Mouse (Mus musculus) cerebellum, adult 11 months (tissue): ENCODE measurements at regions not wholly inside any gene's neighbourhood (a gene's known extent, or its start where the extent isn't known, plus 50 kb on each side); places are given as distances from the start of the nearest gene placed in this dataset.

Experiments used
- DNase-seq: peaks from one replicate; pipeline ENCODE4 v3.0.0; 2022

GRCm38 (mm10) chr8:8037929-8038328, 623.1 kb downstream of the Efnb2 start:
- DNase-seq = no peak

DNA sequence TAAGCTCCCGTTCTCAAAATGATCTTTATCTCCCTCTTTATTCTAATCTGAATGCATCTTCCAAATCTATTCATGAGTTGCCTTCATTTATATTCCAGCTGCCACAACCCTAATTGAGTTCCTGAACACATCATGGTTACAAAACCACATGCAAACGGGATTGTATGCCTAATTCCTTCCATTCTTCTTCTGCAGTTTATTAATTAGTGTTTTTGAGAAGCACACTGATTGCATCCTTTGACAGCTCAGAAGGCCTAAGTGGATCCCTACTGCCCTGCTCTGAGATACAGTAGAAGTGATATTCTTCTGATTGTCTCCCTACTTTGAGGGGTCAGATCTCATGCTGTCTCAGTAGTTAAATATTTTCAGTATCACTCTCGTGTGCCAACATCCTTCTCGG, 649.9 kb downstream of the Efnb2 start:
- no peak for DNase-seq

DNA sequence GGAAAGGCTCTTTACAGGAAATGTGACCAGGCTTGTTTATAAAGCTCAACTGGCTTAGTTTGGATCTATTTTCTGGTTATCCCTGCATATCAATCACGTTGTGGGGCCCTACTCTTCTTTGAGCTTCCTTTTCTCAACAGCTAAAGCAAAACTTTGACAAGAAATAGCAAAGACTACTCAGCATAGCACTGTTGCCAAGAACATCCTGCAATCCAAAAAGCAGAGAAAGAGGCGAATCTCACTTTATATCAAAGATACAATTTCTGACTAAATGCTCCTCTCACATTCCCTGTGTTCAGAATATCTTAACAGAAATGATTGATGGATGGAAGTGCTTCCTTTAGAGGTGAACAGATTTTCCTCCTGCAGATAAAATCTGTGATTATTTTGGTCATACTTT, 666.1 kb downstream of the Efnb2 start:
- no peak for DNase-seq

DNA sequence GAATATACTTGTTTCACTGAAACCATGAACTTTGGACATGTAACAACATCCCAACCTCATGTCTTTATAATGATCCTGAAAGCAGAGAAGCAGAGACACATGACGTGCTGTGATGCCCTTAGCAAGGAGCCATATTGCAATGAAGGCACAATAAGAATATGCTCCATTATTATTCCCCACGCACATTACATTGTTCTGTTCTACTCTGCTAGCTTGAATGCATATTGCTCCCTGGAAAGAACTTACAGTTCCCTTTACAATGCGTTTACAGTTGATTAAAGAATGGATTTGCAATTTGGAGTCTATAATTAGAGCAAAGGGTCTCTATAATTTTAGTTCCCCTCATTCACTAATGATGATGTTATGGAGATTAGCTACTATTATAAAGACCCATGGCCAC, 672.2 kb downstream of the Efnb2 start:
- DNase-seq = no peak

GRCm38 (mm10) chr8:7977020-7977419, 684.0 kb downstream of the Efnb2 start:
- no peak for DNase-seq

- no peak for DNase-seq
Observed at GRCm38 (mm10) chr8:7973791-7974190, 687.3 kb downstream of the Efnb2 start.

GRCm38 (mm10) chr8:7964276-7964675, 696.8 kb downstream of the Efnb2 start:
- DNase-seq = no peak

DNA sequence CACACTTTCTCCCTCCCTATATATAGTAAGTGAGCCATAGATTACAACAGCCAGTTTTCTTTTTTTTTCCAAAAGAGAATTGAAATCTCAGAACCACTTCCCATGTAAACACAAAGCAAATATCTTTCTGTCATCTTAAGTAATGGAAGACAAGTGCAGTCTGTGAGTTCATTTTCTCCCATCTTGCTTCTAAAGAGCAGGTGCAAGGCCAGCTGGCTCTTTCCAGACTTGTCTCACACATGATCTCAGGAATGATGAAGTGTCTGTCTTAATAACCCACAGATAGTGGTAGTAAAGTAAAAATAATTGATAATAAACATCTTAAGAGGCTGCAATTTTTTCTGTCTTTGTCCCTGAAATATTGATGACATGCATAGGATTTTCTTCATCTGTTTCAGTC, 704.3 kb downstream of the Efnb2 start:
- DNase-seq = no peak

GRCm38 (mm10) chr8:7954851-7955250, 706.2 kb downstream of the Efnb2 start:
- no peak for DNase-seq

DNA sequence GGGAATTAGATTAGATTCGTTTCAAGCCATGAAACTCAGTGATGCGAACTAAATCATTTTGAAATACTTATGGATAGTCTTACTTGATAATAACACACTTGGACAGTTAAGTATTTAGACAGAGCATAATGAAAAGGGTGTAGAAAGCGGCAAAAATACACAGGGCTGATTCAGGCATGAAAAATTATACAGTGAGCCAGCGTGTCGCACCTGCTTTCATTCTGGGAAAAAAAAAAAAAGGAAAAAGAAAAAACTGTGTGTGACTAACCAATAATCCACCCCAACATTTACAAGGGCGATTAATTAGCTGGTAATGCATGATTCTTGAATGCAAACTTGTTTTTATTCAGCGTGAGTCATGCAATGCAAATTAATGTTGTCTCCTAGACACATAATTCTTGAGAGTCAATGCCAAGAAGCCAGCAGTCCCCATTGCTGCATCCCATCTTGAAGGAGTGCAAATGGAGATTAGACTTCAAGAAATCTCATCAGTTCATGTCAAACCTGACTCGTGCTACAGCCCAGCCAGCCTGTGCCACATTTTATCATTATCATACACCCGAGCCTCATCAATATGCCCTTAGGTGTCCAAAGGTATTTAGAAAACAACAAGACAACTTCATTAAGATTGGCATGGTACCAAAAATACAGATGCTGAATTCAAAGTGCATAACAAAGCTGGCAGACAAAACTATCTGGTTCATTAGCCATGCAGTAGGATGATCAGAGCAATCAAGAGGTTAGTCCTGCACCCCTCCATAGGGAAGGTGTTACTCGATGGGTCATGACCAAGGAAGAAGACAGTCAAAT, 714.9 kb downstream of the Efnb2 start:
- DNase-seq = no peak

DNA sequence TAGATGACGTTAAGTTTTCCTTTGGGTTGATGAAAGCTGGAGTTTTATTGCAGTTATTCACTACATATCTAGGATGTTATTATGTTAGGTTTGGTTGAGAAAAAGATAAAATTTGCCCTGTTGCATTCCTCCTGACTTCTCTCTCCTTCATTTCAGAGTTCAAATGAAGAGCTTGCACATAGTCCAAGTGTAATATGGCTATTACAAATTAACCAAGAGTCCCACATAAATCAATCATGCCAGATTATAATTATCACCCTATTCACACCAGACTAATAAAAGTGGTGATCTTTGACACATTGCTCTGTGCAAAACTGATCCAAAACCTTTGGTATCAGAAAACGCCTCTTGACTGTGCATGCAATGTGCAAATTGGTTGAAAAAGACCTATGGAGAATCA, 724.4 kb downstream of the Efnb2 start:
- no peak for DNase-seq

DNA sequence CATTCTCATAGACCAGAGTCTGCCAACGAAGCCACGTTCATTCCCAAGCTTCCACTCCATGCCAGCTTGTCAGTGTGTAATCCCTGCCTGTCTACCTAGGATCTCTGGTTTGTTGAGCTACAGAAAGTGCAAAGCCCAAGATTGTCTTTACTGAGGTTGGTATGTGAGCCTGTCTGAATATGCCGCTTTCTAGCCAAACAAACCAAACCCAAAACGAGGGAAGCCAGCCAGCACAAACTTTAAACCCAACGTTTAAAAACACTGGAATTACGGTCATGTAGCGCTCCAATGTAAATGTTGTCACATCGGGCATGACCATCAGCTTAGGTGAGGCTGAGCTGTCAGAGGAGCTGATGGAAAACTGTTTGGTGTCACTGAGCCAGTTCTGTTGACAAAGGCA, 741.6 kb downstream of the Efnb2 start:
- DNase-seq = no peak

DNA sequence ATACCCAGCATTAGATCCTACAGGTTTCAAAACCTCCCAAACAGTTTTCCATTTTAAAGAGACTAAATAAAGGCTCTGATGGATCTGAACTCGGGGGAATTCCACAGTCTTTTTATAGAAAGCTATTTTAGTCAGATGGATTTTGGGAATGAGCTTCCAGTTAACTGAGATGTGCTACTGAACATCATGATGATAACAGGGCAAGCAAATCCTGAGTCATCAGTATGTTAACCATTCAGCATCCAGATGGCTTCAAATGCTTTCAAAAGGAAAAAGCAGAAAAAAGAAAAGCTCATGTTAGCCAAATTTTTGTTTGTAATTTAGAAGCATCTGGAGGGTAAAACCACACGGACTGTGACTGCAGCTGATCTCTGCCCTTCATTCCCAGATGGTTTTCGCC, 766.7 kb downstream of the Efnb2 start:
- DNase-seq = no peak

DNA sequence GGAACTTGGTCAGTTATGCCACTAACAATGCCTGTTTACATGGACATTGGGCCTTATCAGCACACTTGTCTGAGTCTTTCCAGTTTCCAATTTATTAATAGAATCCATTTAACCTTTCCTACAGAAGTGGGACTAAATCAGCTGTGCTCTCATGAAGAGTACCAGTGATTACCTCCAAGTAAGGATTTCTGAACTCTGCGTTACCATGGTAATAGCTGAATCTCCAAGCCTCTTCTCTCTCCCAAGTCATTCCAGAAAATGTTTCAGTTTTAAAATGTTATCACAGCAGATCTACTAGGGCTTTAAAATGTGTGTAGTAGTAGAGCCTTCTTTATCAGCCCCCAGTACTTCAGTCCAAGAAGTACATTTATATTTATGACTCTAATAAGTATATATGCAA, 807.9 kb downstream of the Efnb2 start:
- no peak for DNase-seq

DNA sequence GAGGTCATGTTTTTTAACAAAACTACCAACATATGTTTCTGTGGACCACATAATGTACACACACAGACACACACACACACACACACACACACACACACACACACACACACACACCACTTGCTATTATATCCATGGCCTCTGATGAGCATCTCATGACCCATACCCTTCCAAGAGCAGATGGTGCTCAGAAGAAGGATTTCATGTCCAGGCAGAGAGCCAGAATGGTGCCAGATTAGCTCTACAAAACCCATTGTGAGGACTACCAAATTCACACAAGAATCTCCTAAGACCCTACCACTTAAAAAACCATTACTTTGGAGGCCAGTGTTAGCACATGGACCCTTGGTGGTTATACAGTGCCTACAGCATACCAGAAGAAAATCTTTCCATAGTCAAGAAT, 810.5 kb downstream of the Efnb2 start:
- no peak for DNase-seq

- DNase-seq = no peak
Observed at GRCm38 (mm10) chr8:7831948-7832347, 829.1 kb downstream of the Efnb2 start.

DNA sequence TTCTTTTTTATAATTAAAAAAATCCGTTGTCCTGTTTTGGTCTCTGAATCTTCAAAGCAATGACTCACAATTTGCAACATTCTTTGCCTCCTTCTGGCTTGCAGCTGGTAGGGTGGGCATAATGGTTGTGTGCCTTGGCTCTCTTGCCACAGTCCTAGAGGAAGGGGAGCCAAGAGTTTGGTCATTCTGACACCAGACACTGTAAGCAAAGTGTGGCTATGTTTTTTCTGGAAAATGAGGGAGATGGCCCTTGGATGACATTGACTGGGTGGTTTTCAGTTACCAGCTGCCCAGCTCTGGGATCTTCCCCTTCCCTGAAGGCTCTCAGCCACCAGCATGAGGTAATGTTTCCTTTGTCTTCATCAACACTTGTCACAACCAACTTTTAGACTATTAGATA, 833.2 kb downstream of the Efnb2 start:
- no peak for DNase-seq

DNA sequence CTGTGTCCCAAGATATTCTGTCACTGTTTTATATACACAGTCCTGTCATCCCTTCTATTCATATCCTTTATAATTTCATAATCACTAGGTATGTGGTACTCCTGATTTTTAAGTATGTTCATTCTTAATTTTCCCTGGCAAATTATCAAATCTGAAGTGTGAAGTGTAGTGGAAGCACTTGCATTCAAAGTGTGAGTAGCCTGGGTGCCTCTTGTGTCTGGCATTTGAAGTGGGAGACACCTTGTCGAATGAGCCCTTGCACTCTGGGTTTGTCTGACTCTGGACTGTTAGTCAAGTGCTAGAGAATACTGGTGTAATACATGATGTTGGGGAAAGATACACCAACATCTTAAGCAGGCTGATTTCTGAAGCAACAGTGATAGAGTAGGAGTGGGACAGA, 852.6 kb downstream of the Efnb2 start:
- DNase-seq = no peak

GRCm38 (mm10) chr8:7799221-7799620, 861.8 kb downstream of the Efnb2 start:
- DNase-seq = no peak

- no peak for DNase-seq
Observed at GRCm38 (mm10) chr8:7796156-7796555, 864.9 kb downstream of the Efnb2 start.

DNA sequence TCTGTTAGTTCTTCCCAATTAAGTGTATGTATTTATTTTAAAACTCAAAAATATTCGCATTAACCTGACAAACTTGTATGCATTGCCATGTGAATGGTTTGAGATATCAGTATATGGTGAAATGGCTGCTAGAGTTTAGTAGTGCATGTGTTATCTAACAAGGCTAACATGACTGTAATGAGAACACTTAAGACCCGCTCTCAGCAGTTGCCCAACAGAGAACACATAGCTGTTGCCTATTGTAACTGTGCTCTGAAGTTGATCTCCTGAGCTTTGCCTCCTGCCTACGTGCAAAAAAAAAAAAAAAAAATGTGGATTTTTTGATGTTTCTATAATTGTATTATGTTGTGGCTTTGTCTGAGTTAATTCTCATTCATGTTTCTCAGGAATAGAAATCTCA, 897.2 kb downstream of the Efnb2 start:
- no peak for DNase-seq

GRCm38 (mm10) chr8:7760987-7761386, 900.1 kb downstream of the Efnb2 start:
- no peak for DNase-seq

DNA sequence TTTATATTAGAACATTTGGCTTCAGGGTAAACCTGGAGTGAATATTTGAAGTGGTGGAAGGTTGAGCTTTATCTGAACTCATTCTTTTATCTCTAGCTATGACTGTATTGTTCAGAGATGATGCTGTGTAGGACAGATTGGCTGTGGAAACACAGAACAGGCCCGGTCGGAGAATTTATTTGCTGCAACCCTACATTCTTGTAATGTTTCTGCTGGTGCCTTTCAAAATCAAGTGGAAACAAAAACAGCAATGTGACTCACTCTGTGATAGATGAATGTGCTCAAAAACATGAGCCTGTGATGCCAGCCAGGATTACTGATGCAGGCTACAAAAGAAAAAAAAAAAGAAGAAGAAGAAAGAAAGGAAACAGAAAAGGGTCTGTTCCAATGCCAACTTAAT, 928.3 kb downstream of the Efnb2 start:
- no peak for DNase-seq

- no peak for DNase-seq
Observed at GRCm38 (mm10) chr8:7721880-7722279, 939.2 kb downstream of the Efnb2 start.
